ENCODE assay signal across 8 mouse cellular contexts in the genomic region with DNA sequence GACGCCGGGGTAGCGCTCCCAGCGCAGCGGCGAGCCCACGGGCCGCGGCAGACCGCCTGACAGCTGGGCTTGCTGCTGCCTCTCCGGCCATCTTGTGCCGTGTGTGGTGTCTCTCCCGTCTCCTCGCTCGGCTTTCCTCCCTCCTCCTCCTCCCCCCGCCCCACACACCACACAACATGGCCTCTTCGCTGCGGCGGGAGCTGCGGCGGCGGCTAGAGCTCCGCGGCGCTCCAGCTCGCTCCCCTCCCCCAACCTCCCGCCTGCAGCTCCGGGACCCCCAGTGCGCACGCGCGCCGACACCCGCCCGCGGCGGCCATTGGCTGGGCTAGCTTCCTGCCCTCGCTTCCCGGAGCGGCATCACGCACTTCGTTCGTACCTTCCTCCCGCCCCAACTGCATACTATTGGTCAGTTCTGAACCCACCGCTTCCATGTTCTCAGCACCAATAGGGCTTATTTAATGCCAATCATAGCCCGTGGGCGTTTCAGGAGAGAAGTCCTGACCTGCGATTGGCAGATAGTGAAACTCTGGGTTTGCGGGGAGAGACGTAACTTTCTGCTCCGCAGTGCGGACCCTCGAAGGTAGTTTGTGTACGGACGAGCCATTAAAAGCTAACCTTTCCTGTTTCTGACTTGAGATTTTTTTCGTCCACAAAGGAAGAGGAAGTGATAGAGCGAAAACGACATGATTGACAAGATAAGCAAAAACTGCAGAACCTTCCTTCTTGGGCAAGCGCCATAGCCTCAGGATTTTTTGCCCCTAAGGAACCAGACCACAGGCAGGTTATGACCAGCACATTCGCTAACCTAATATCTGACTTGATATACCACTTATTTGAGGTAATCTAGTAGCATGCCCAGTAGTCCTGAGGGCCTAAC. TPM values are rescaled to one million over a fixed set of nuclear protein-coding genes. Genes with fewer than 3 reads are reported as not detected.
DNase-seq lines count a peak whose midpoint lies in the region; ATAC-seq lines count a peak whose summit lies in the region.

No protein-coding gene starts in this region.

- DNase-seq in adrenal gland, adult (ENCODE audit: inconsistent age in 2 of 2, low spot score in 1 of 2): peak; percentile 99 to 100
- DNase-seq in embryo, embryonic 10.5 days (ENCODE audit: low spot score): peak; percentile 100
- DNase-seq in gastrocnemius, postnatal 14 days: peak; percentile 100
- peak; percentile 100 for DNase-seq in left cerebral cortex, postnatal 10 days (ENCODE audit: extremely low spot score in 1 of 2, low spot score in 2 of 2)
- DNase-seq in right cerebral cortex, postnatal 25 days: peak; percentile 99
- DNase-seq in urinary bladder, postnatal 4 days (ENCODE audit: low spot score in 2 of 2): peak; percentile 99 to 100

- peak; percentile 87 for ATAC-seq in inflammation-experienced regulatory T-cells, adult 6 months
- peak; percentile 95 for ATAC-seq in megakaryocyte-erythroid progenitor cell, adult 5-6 weeks (replicated peaks; ENCODE audit: low FRiP score, low TSS enrichment, poor library complexity, severe bottlenecking)

- intact Hi-C loops in gastrocnemius, postnatal 14 days (cut with DNase I; ENCODE audit: low total_unique reads): no loop called here
- intact Hi-C loops in left cerebral cortex, postnatal 10 days (cut with DNase I): loop anchor here (1.0 kb wide), 1 partner anchor 60 kb away; no protein-coding TSS in a partner anchor

RNA-seq across cellular contexts. Expression of a gene that starts 16.9 kb away (rescaled TPM):
- 10 to 100 TPM; 36.7 to 38.2 TPM for total RNA-seq in gastrocnemius, postnatal 14 days (2021)
- 100 to 1,000 TPM; 120 to 258 (median 210) TPM for polyA plus RNA-seq in inflammation-experienced regulatory T-cells, adult 6 months (2017; shearing (Covaris generic))
- total RNA-seq in left cerebral cortex, postnatal 10 days (2021): 10 to 100 TPM; 42.9 to 52.4 TPM
- total RNA-seq in megakaryocyte-erythroid progenitor cell, adult 5-6 weeks (2014; fragmentation: Nextera tagmentation): 48.8 and 57.3 TPM in 2 replicates
- total RNA-seq in megakaryocyte-erythroid progenitor cell, adult 5-6 weeks (2017): 101 and 150 TPM in 2 replicates

Comparison
In these comparisons a context has a peak if more than half of its experiments do, and no peak if none do; other contexts are left out.
1. Peak in every context shown above with its lines: DNase-seq and ATAC-seq.